Mouse (Mus musculus): Measurements from ENCODE around the gene Znrf3.

The Znrf3 gene

GRCm38 (mm10) chr11:5390969-5391831 is 53.4 kb downstream of the Znrf3 start:
- no peak for DNase-seq (ENCODE audit: low spot score)

- no peak for DNase-seq (ENCODE audit: low spot score)
Observed at GRCm38 (mm10) chr11:5382652-5383051, 62.0 kb downstream of the Znrf3 start.

DNA sequence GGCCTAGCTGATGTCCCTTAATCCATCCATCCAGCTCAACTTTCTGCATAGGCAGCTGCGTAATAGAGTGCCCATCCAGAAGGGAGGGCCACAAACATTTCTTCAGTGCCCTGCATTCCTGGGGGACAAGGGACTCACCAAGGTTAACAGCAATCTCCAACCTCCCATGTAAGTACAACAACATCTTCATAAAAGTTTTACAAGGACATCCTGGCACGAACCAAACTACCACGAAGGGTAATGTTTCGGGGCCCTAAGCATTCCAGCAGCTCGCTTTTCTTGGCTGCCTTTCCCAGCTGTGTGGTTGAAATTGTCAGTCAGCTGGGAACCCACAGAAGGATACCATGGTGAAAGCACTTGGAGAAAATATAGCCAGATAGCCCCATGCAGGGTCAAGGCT is 63.4 kb downstream of the Znrf3 start:
- no peak for DNase-seq (ENCODE audit: low spot score)

DNA sequence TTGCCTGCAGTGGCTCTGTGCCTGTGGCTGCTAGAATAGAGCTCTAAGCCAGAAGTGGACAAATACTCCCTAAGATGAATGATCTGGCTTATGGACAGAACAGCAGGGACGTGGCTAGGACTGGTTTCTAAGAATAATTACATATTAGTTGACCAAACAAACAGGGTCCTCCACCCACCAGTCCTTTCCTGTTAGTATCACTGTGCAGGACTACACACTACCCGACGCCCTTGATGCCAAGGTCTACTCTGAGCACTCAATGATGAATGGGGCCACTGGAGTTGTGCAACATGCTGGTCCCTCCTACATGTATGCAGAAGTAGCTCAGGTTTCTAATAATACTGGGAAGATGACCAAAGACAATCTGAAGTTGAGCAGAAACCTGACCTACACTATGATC is 64.4 kb downstream of the Znrf3 start:
- DNase-seq (ENCODE audit: low spot score), result peak; percentile 58

- DNase-seq (ENCODE audit: low spot score), result no peak
Observed at GRCm38 (mm10) chr11:5369176-5369575, 75.5 kb downstream of the Znrf3 start.

GRCm38 (mm10) chr11:5368492-5368891 is 76.2 kb downstream of the Znrf3 start:
- DNase-seq (ENCODE audit: low spot score), result no peak

- no peak for DNase-seq (ENCODE audit: low spot score)
Observed at GRCm38 (mm10) chr11:5355266-5355764, 89.3 kb downstream of the Znrf3 start.

DNA sequence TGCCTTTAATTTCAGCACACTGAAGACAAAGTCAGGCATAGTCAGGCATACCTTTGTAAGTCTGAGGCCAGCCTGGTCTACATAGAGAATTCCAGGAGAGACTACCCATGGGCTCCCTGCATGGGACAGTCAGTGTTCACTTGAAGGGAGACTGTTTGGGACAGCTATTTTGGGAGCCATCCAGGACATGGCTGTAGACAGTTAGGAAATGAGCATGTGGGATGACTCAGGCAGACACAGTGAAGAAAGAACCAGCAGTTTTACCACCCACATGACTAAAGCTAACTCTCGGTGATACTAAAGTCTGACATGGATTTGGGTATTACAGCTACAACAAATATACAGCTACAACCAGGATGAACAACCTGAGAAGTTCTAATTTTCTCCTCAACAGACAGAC is 89.9 kb downstream of the Znrf3 start:
- peak; percentile 31 for DNase-seq (ENCODE audit: low spot score)

- peak; percentile 26 for DNase-seq (ENCODE audit: low spot score)
Observed at GRCm38 (mm10) chr11:5353032-5353431, 91.6 kb downstream of the Znrf3 start.

GRCm38 (mm10) chr11:5349483-5349882 is 95.2 kb downstream of the Znrf3 start:
- DNase-seq (ENCODE audit: low spot score), result peak; percentile 72

- peak; percentile 24 for DNase-seq (ENCODE audit: low spot score)
Observed at GRCm38 (mm10) chr11:5346845-5347640, 97.6 kb downstream of the Znrf3 start.

GRCm38 (mm10) chr11:5343748-5344147 is 100.9 kb downstream of the Znrf3 start:
- no peak for DNase-seq (ENCODE audit: low spot score)

GRCm38 (mm10) chr11:5339732-5340131 is 104.9 kb downstream of the Znrf3 start:
- DNase-seq (ENCODE audit: low spot score), result no peak

DNA sequence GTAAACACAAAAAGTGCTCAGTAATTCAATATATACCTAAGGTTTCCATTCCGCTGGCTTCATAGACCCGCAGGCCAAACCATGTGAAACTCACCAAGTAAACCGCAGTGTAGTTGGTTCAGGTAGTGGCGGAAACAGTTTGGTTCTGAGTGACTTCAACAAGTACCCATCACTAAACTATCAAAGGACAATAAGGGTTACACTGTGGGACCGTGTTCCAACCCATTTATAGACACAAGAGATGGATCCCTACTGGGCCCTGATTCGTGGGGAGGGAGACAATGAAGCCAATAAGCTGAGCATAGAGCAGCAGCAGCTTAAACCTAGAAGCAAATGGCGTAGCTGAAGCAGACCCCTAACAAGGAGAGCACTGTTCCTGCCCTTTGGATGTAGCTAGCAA is 107.8 kb downstream of the Znrf3 start:
- no peak for DNase-seq (ENCODE audit: low spot score)

DNA sequence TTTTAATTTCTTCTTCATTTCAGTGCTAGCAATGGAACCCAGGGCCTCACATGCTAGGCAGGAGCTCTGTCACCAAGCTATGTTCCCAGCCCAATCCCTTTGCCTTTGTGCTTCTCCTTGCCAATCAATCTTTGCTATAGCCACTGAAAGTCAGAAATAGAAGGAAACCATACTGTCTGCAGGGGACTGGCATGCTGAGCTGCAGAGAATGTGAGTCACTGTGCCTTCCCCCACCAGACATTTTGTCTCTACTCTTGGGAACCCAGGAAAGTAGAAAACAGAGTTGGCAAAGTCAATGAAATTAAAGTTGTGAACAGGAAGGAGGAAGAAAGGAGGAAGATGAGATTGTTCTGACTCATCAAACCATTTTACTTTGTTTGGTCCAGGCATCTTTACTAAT is 108.4 kb downstream of the Znrf3 start:
- DNase-seq (ENCODE audit: low spot score), result no peak

DNA sequence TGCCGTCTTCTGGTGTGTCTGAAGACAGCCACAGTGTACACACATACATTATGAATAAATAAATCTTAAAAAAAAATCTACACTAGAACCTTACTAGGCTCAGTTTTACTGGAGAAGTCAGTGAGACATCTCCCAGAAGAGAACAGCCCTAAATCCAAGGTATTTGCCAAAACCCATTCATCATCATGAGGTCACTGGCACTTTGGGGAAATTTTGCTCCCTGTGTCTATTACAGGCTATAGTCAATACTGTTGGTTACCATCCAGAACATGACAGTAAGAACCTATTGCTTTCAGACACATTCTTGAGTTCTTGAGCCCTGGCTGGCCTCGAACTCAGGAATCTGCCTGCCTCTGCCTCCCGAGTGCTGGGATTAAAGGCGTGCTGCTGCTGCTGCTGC is 113.8 kb downstream of the Znrf3 start:
- no peak for DNase-seq (ENCODE audit: low spot score)

DNA sequence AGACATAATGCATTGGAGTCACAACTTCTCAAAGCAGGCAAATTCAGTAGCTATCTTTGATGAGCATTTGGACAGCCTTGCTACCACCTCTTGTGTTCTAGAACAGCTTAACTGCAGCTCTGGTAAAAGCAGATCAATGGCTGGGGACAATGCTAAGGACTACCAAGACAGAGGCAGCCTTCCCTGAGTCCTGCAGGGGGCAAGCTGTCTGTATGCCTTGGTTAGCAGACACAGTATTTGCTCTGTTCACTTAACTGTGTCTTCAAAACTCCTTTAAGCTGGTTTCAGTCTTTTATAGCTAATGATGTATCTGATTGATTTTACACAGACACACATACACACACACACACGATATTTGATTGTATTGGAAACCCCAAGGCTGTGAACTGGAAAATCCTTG is 117.0 kb downstream of the Znrf3 start:
- no peak for DNase-seq (ENCODE audit: low spot score)

GRCm38 (mm10) chr11:5326252-5326651 is 118.4 kb downstream of the Znrf3 start:
- no peak for DNase-seq (ENCODE audit: low spot score)

DNA sequence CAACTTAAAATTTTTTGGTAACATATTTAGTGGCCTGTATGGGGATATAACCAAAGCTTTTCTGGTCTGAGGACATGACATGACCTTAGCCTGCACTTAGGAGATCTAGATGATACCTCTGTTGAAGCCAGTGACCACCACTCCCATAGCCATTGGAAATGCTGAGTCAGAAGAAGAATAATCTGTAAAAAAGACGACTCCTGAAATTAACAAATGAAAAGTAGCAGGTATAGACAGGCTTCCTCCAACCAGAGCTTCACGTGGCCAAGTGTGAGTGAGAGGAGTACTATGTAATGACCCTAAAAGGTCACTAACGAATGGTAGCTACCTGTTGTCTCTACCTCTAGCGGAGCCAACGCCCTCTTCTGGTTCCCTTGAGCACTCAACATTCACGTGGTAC is 119.4 kb downstream of the Znrf3 start:
- no peak for DNase-seq (ENCODE audit: low spot score)

DNA sequence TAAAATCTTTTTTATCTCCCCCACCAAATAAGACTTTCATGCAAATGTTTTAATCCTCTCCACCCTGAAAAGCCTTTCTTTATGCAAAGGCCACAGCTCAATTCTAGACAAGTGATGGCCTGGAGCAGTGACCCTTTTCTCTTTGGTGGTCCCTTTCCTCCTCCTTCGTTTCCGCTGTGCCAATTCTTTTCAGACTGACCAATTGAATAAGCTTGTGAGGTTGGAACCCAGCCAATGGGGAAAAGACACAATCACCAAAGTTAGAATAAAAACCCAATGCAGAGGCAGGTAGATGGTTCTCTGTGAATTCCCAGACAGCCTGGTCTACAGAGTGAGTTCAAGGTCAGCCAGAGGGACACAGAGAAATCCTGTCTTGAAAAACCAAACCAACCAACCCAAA is 120.4 kb downstream of the Znrf3 start:
- no peak for DNase-seq (ENCODE audit: low spot score)

- DNase-seq (ENCODE audit: low spot score), result no peak
Observed at GRCm38 (mm10) chr11:5321687-5322086, 123.0 kb downstream of the Znrf3 start.

DNA sequence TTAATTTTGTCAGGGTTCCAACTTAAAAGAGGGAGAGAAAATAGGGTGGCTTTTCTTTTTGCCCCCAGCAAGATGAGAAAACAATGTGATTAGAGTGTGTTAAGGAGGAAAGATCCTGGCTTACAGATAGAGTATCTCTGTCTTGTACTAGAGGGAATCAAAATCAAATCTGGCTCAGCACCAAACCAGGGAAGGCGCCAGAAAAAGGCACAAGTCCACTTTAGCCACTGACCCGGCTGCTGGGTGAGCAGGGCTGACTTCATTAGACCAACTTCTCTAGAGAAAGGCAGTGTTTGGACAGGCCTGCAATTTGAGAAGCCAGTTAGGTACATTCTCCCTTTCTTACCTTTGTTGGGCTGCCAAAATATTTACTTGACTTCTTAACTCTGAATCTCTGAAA is 125.7 kb downstream of the Znrf3 start:
- DNase-seq (ENCODE audit: low spot score), result no peak

All from lung, postnatal 25 days (tissue).